Mouse (Mus musculus) cerebellum, adult 2 months (tissue): ENCODE measurements around the gene Nr2c1. TPM values are rescaled to one million over a fixed set of nuclear protein-coding genes. Genes with fewer than 3 reads are reported as not detected.

Experiments
- DNase-seq, 2 experiments: peaks; one replicate each; pipeline ENCODE4 v3.0.0; 2021
- H3K27ac ChIP-seq: fragments of 200-500 bp; 2 replicates; pipeline ENCODE4 v1.5.1; 2012; ENCODE audit warnings: low read length, control low read depth, inconsistent platforms; ENCODE audit not compliant: insufficient read depth
- H3K27me3 ChIP-seq: fragments of 200-500 bp; 2 replicates; pipeline ENCODE4 v1.6.1; 2012; ENCODE audit warnings: inconsistent platforms, mild to moderate bottlenecking, low read length, moderate library complexity; ENCODE audit not compliant: control insufficient read depth, insufficient read depth
- H3K4me1 ChIP-seq: fragments of 200-500 bp; 2 replicates; pipeline ENCODE4 v1.6.1; 2011; ENCODE audit warnings: low read length; ENCODE audit not compliant: control insufficient read depth, insufficient read depth
- H3K4me3 ChIP-seq: fragments of 200-500 bp; replicated peaks from 2 replicates; pipeline ENCODE3; 2011; ENCODE audit warnings: mild to moderate bottlenecking, low read depth, low read length, control low read depth; ENCODE audit not compliant: insufficient read depth
- CTCF ChIP-seq: fragments of 200-500 bp; IDR thresholded peaks from 2 replicates; pipeline ENCODE4 v1.5.1; 2011; ENCODE audit warnings: low read depth, mild to moderate bottlenecking, control low read depth, low read length, moderate library complexity, borderline replicate concordance; ENCODE audit not compliant: insufficient read depth
- POLR2A ChIP-seq: fragments of 200-500 bp; IDR thresholded peaks from 2 replicates; pipeline ENCODE4 v1.6.1; 2011; ENCODE audit warnings: low read length, control low read depth, borderline replicate concordance; ENCODE audit not compliant: insufficient read depth
- WGBS: fragments of 180-500 bp; shearing (Covaris S2); methylation state at CpG from one replicate; pipeline ENCODE4 v1.1.7; 2018; 5-methylcytosine and 5-hydroxymethylcytosine counted together
- polyA plus RNA-seq: library from polyadenylated mRNA; depleted of rRNA; stranded (reverse); fragments of >200 nt; gene quantifications from 2 replicates; pipeline ENCODE4 v1.2.3, GENCODE M21; 2012

Gene Nr2c1
- polyA plus RNA-seq, 1 experiment, result 10.4 TPM

GRCm38 (mm10) chr10:94124376-94124775 is 23.4 kb upstream of the Nr2c1 start:
- peak in 1 of 2 experiments; percentile 25 for DNase-seq
- H3K4me3 ChIP-seq, result no peak overlapping the region
- no peak overlapping the region for H3K27ac ChIP-seq
- WGBS, result 82% methylated on average over 5 of the region's 5 CpGs
- H3K4me1 ChIP-seq, result peaks cover 6% of the 10 kb centered on the region
- TF ChIP-seq CTCF (peak; percentile 37; the same call in 1 of the 2 replicates), POLR2A (no peak)
- no peaks in the 10 kb centered on the region for H3K27me3 ChIP-seq

- Histone ChIP-seq H3K27me3 (no peaks in the 10 kb centered on the region), H3K4me1 (peaks cover 28% of the 10 kb centered on the region), H3K4me3 (no peak overlapping the region), H3K27ac (no peak overlapping the region; the same call in 1 of the 2 replicates)
- 5% methylated on average over 9 of the region's 9 CpGs for WGBS
- peak; percentile 84 to 97 for DNase-seq
- TF ChIP-seq CTCF (no peak), POLR2A (0 out of 2 replicates have a peak, but pooled peaks have one; percentile 11)
Observed at GRCm38 (mm10) chr10:94129680-94130119, 18.1 kb upstream of the Nr2c1 start.

DNA sequence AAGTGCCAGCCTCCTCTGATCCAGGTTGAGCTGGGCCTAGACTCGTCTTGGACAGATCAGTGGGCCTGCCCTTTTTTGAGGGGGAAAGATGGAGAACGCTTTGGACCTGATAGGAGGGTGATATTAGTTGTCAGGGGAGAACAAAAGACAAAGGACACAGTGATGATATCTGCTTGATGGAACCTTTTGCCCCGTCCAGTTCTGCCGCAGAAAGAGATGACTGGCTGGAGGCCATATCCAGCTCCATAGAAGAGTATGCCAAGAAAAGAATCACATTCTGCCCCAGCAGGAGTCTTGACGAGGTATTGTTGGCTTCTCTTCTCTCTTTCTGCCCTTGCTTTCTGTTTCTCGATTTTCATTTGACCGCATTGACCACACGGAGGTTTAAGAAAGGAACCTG is 14.7 kb upstream of the Nr2c1 start:
- Histone ChIP-seq H3K27ac (no peak overlapping the region), H3K4me3 (no peak overlapping the region), H3K4me1 (peaks cover 28% of the 10 kb centered on the region), H3K27me3 (no peaks in the 10 kb centered on the region)
- 18% methylated on average over 8 of the region's 8 CpGs for WGBS
- peak; percentile 58 to 73 for DNase-seq
- TF ChIP-seq CTCF, result no peak

- peaks cover 26% of the 10 kb centered on the region for H3K4me1 ChIP-seq
- no peak for TF ChIP-seq CTCF
- no peak for TF ChIP-seq POLR2A
- H3K27ac ChIP-seq, result no peak overlapping the region
- no peak for DNase-seq
- no peaks in the 10 kb centered on the region for H3K27me3 ChIP-seq
- WGBS, result 86% methylated on average over 7 of the region's 7 CpGs
- no peak overlapping the region for H3K4me3 ChIP-seq
Observed at GRCm38 (mm10) chr10:94133674-94134073, 14.1 kb upstream of the Nr2c1 start.

DNA sequence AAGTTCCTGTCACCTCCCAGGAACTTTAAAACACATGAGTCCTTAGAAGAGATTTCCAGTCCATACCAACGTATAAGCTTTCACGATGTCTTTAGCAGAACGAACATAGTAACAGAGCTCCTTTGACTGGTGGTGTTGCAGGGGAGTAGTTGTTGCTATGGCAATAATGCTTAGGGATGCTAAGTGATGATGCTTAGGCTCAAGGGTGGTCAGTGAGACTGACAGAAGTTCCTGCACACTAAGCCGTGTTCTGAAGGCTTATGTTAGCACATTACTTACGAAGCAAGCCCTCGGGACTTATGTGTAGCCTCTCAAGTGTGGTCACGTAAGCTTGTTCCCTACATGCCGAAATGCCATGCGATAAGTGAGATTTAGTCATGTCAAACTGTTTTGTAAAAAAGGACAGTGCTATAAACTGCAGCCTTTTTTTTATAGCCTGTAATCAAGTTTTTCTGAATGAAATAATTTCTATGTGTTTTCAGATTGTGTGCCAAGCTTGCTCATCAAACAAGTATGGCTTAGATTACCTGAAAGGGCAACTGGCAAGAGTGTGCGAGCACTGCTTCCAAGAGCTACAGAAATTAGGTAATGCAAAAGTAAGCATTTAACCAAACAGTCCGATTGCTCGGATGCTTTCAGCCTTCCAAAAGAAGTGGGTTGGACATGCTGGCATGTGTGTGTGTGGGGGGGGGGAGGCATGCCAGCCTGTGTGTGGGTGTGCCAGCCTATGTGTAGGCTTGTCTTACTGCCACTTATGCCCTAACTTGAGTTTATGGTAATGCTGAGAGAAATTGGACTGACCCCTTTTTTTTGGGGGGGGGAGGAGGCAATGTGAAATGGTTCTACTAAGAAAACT is 13.1 kb upstream of the Nr2c1 start:
- Histone ChIP-seq H3K4me1 (peaks cover 22% of the 10 kb centered on the region), H3K27me3 (no peaks in the 10 kb centered on the region), H3K4me3 (no peak overlapping the region), H3K27ac (no peak overlapping the region)
- no peak for DNase-seq
- TF ChIP-seq POLR2A, result no peak
- TF ChIP-seq CTCF, result no peak
- WGBS, result 94% methylated on average over 12 of the region's 12 CpGs

- TF ChIP-seq CTCF (no peak), POLR2A (no peak)
- DNase-seq, result no peak
- no peak overlapping the region for H3K4me3 ChIP-seq
- H3K27me3 ChIP-seq, result no peaks in the 10 kb centered on the region
- H3K4me1 ChIP-seq, result 0 out of 2 replicates have a peak, but pooled peaks cover under 1% of the 10 kb centered on the region
- H3K27ac ChIP-seq, result no peak overlapping the region
- 92% methylated on average over 10 of the region's 10 CpGs for WGBS
Observed at GRCm38 (mm10) chr10:94138890-94139482, 8.8 kb upstream of the Nr2c1 start.

DNA sequence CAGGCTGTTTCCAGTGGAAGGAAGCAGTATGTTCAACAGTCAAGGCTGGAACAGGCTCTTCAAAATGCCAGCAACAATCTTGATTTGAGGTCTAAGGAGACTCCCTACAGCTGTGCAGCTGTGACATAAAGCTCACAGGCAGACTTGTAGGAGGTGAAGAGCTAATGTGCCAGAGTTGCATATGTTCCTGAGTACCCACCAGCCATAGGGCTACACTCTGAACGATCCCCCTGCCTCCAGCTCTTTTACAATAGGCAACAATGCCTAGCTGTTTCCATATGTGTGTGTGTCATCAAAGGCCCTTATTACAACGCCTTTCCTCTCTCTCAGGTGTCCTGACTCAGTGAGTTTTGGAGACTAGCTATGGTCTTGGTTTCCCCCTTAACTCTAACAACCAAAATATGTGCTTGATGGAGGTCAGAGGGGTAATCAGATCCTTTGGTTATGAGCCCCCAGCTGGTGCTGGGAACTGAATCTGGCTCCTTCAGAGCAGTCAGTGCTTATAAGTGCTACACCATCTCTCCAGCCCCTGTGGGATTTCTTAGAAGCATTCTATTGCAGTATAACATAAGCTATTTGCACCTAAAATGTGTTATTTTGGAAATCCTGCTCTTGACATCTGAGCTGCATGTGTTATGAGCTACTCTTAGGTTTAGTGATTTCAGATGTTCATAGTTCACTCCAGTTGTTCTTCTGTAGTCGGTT is 7.4 kb upstream of the Nr2c1 start:
- no peak overlapping the region for H3K4me3 ChIP-seq
- H3K27ac ChIP-seq, result no peak overlapping the region
- WGBS, result 90% methylated on average over 3 of the region's 3 CpGs
- TF ChIP-seq POLR2A (no peak), CTCF (no peak)
- DNase-seq, result no peak
- H3K4me1 ChIP-seq, result no peaks in the 10 kb centered on the region
- H3K27me3 ChIP-seq, result no peaks in the 10 kb centered on the region
